Mouse (Mus musculus): ENCODE measurements around the gene Zzef1. TPM values are rescaled to one million over a fixed set of nuclear protein-coding genes. Genes with fewer than 3 reads are reported as not detected.

Zzef1 gene
- polyA plus RNA-seq, 1 experiment from 2014 or later = 18.0 TPM

GRCm38 (mm10) chr11:72847831-72848628 is 52.0 kb downstream of the Zzef1 start:
- Histone ChIP-seq H3K36me3 (ENCODE audit: control insufficient read depth, insufficient read depth, low read length) (peaks cover 78% of the 10 kb centered on the region), H3K4me1 (ENCODE audit: control insufficient read depth, insufficient read depth, low read length) (no peaks in the 10 kb centered on the region), H3K27me3 (ENCODE audit: control insufficient read depth, insufficient read depth, low read length) (no peaks in the 10 kb centered on the region), H3K4me3 (replicated peaks; ENCODE audit: low read depth, low read length) (no peak overlapping the region), H3K27ac (replicated peaks; ENCODE audit: low read depth, low read length) (no peak overlapping the region), H3K9me3 (ENCODE audit: control insufficient read depth, low read length) (no peaks in the 10 kb centered on the region), H3K4me2 (ENCODE audit: low read length) (no peak overlapping the region), H3K9ac (replicated peaks; ENCODE audit: low read length) (no peak overlapping the region)
- DNase-seq = no peak
- ATAC-seq (ENCODE audit: low FRiP score, low TSS enrichment) = no peak
- 98% methylated on average over 1 of the region's 1 CpGs for WGBS

- peaks cover 87% of the 10 kb centered on the region for H3K36me3 ChIP-seq (ENCODE audit: control insufficient read depth, insufficient read depth, low read length)
- WGBS = 76% methylated on average over 9 of the region's 9 CpGs
- H3K4me1 ChIP-seq (ENCODE audit: control insufficient read depth, insufficient read depth, low read length) = no peaks in the 10 kb centered on the region
- H3K4me2 ChIP-seq (ENCODE audit: low read length) = no peak overlapping the region
- H3K4me3 ChIP-seq (replicated peaks; ENCODE audit: low read depth, low read length) = no peak overlapping the region
- H3K9ac ChIP-seq (replicated peaks; ENCODE audit: low read length) = no peak overlapping the region
- H3K27ac ChIP-seq (replicated peaks; ENCODE audit: low read depth, low read length) = no peak overlapping the region
- H3K9me3 ChIP-seq (ENCODE audit: control insufficient read depth, low read length) = no peaks in the 10 kb centered on the region
- DNase-seq (peak; percentile 1), ATAC-seq (ENCODE audit: low FRiP score, low TSS enrichment) (no peak)
- H3K27me3 ChIP-seq (ENCODE audit: control insufficient read depth, insufficient read depth, low read length) = no peaks in the 10 kb centered on the region
Observed at GRCm38 (mm10) chr11:72850419-72851131, 54.5 kb downstream of the Zzef1 start.

- Histone ChIP-seq H3K4me1 (ENCODE audit: control insufficient read depth, insufficient read depth, low read length) (no peaks in the 10 kb centered on the region), H3K36me3 (ENCODE audit: control insufficient read depth, insufficient read depth, low read length) (peaks cover 88% of the 10 kb centered on the region), H3K4me2 (ENCODE audit: low read length) (no peak overlapping the region), H3K27me3 (ENCODE audit: control insufficient read depth, insufficient read depth, low read length) (no peaks in the 10 kb centered on the region), H3K9me3 (ENCODE audit: control insufficient read depth, low read length) (no peaks in the 10 kb centered on the region), H3K27ac (replicated peaks; ENCODE audit: low read depth, low read length) (no peak overlapping the region), H3K4me3 (replicated peaks; ENCODE audit: low read depth, low read length) (no peak overlapping the region), H3K9ac (replicated peaks; ENCODE audit: low read length) (no peak overlapping the region)
- 89% methylated on average over 4 of the region's 4 CpGs for WGBS
- no peak for DNase-seq
- no peak for ATAC-seq (ENCODE audit: low FRiP score, low TSS enrichment)
Observed at GRCm38 (mm10) chr11:72851214-72851613, 55.2 kb downstream of the Zzef1 start.

GRCm38 (mm10) chr11:72852122-72852521 is 56.1 kb downstream of the Zzef1 start:
- Histone ChIP-seq H3K36me3 (ENCODE audit: control insufficient read depth, insufficient read depth, low read length) (peaks cover 87% of the 10 kb centered on the region), H3K27me3 (ENCODE audit: control insufficient read depth, insufficient read depth, low read length) (no peaks in the 10 kb centered on the region), H3K4me1 (ENCODE audit: control insufficient read depth, insufficient read depth, low read length) (no peaks in the 10 kb centered on the region), H3K27ac (replicated peaks; ENCODE audit: low read depth, low read length) (no peak overlapping the region), H3K9ac (replicated peaks; ENCODE audit: low read length) (no peak overlapping the region), H3K4me3 (replicated peaks; ENCODE audit: low read depth, low read length) (no peak overlapping the region), H3K4me2 (ENCODE audit: low read length) (no peak overlapping the region), H3K9me3 (ENCODE audit: control insufficient read depth, low read length) (no peaks in the 10 kb centered on the region)
- no peak for ATAC-seq (ENCODE audit: low FRiP score, low TSS enrichment)
- 98% methylated on average over 1 of the region's 1 CpGs for WGBS
- DNase-seq = no peak

- H3K4me1 ChIP-seq (ENCODE audit: control insufficient read depth, insufficient read depth, low read length) = no peaks in the 10 kb centered on the region
- no peak overlapping the region for H3K4me3 ChIP-seq (replicated peaks; ENCODE audit: low read depth, low read length)
- WGBS = 90% methylated on average over 4 of the region's 4 CpGs
- H3K4me2 ChIP-seq (ENCODE audit: low read length) = no peak overlapping the region
- H3K27me3 ChIP-seq (ENCODE audit: control insufficient read depth, insufficient read depth, low read length) = no peaks in the 10 kb centered on the region
- DNase-seq (no peak), ATAC-seq (ENCODE audit: low FRiP score, low TSS enrichment) (no peak)
- H3K9me3 ChIP-seq (ENCODE audit: control insufficient read depth, low read length) = no peaks in the 10 kb centered on the region
- H3K9ac ChIP-seq (replicated peaks; ENCODE audit: low read length) = no peak overlapping the region
- H3K27ac ChIP-seq (replicated peaks; ENCODE audit: low read depth, low read length) = no peak overlapping the region
- H3K36me3 ChIP-seq (ENCODE audit: control insufficient read depth, insufficient read depth, low read length) = peaks cover 86% of the 10 kb centered on the region
Observed at GRCm38 (mm10) chr11:72853086-72853485, 57.1 kb downstream of the Zzef1 start.

GRCm38 (mm10) chr11:72854251-72854650 is 58.2 kb downstream of the Zzef1 start:
- Histone ChIP-seq H3K27ac (replicated peaks; ENCODE audit: low read depth, low read length) (no peak overlapping the region), H3K4me2 (ENCODE audit: low read length) (no peak overlapping the region), H3K36me3 (ENCODE audit: control insufficient read depth, insufficient read depth, low read length) (peaks cover 83% of the 10 kb centered on the region), H3K27me3 (ENCODE audit: control insufficient read depth, insufficient read depth, low read length) (no peaks in the 10 kb centered on the region), H3K4me3 (replicated peaks; ENCODE audit: low read depth, low read length) (no peak overlapping the region), H3K9ac (replicated peaks; ENCODE audit: low read length) (no peak overlapping the region), H3K9me3 (ENCODE audit: control insufficient read depth, low read length) (no peaks in the 10 kb centered on the region), H3K4me1 (ENCODE audit: control insufficient read depth, insufficient read depth, low read length) (no peaks in the 10 kb centered on the region)
- ATAC-seq (ENCODE audit: low FRiP score, low TSS enrichment) = no peak
- WGBS = 92% methylated on average over 3 of the region's 3 CpGs
- no peak for DNase-seq

- WGBS = 98% methylated on average over 2 of the region's 2 CpGs
- Histone ChIP-seq H3K4me2 (ENCODE audit: low read length) (no peak overlapping the region), H3K4me3 (replicated peaks; ENCODE audit: low read depth, low read length) (no peak overlapping the region), H3K27me3 (ENCODE audit: control insufficient read depth, insufficient read depth, low read length) (no peaks in the 10 kb centered on the region), H3K27ac (replicated peaks; ENCODE audit: low read depth, low read length) (no peak overlapping the region), H3K9me3 (ENCODE audit: control insufficient read depth, low read length) (no peaks in the 10 kb centered on the region), H3K9ac (replicated peaks; ENCODE audit: low read length) (no peak overlapping the region), H3K36me3 (ENCODE audit: control insufficient read depth, insufficient read depth, low read length) (peaks cover 90% of the 10 kb centered on the region), H3K4me1 (ENCODE audit: control insufficient read depth, insufficient read depth, low read length) (no peaks in the 10 kb centered on the region)
- DNase-seq (no peak), ATAC-seq (ENCODE audit: low FRiP score, low TSS enrichment) (no peak)
Observed at GRCm38 (mm10) chr11:72856764-72857163, 60.7 kb downstream of the Zzef1 start.

GRCm38 (mm10) chr11:72861236-72861635 is 65.2 kb downstream of the Zzef1 start:
- ATAC-seq (ENCODE audit: low FRiP score, low TSS enrichment) = no peak
- H3K36me3 ChIP-seq (ENCODE audit: control insufficient read depth, insufficient read depth, low read length) = peaks cover 84% of the 10 kb centered on the region

GRCm38 (mm10) chr11:72866446-72866845 is 70.4 kb downstream of the Zzef1 start:
- Histone ChIP-seq H3K27ac (replicated peaks; ENCODE audit: low read depth, low read length) (no peak overlapping the region), H3K36me3 (ENCODE audit: control insufficient read depth, insufficient read depth, low read length) (peaks cover 86% of the 10 kb centered on the region), H3K27me3 (ENCODE audit: control insufficient read depth, insufficient read depth, low read length) (no peaks in the 10 kb centered on the region), H3K9ac (replicated peaks; ENCODE audit: low read length) (no peak overlapping the region), H3K4me2 (ENCODE audit: low read length) (no peak overlapping the region), H3K4me3 (replicated peaks; ENCODE audit: low read depth, low read length) (no peak overlapping the region), H3K4me1 (ENCODE audit: control insufficient read depth, insufficient read depth, low read length) (no peaks in the 10 kb centered on the region), H3K9me3 (ENCODE audit: control insufficient read depth, low read length) (no peaks in the 10 kb centered on the region)
- WGBS = 94% methylated on average over 7 of the region's 7 CpGs
- DNase-seq = no peak
- ATAC-seq (ENCODE audit: low FRiP score, low TSS enrichment) = no peak

More at GRCm38 (mm10) chr11:72861236-72861635, 65.2 kb downstream of the Zzef1 start:
- H3K4me3 ChIP-seq (replicated peaks; ENCODE audit: low read depth, low read length) = no peak overlapping the region
- H3K27me3 ChIP-seq (ENCODE audit: control insufficient read depth, insufficient read depth, low read length) = no peaks in the 10 kb centered on the region
- WGBS = 97% methylated on average over 3 of the region's 3 CpGs
- H3K4me1 ChIP-seq (ENCODE audit: control insufficient read depth, insufficient read depth, low read length) = no peaks in the 10 kb centered on the region
- no peak for DNase-seq
- H3K4me2 ChIP-seq (ENCODE audit: low read length) = no peak overlapping the region
- no peaks in the 10 kb centered on the region for H3K9me3 ChIP-seq (ENCODE audit: control insufficient read depth, low read length)
- H3K27ac ChIP-seq (replicated peaks; ENCODE audit: low read depth, low read length) = no peak overlapping the region
- H3K9ac ChIP-seq (replicated peaks; ENCODE audit: low read length) = no peak overlapping the region

Data from midbrain, embryonic 14.5 days (tissue).